Mouse (Mus musculus): ENCODE data around the gene Slc50a1.
A peak's percentile ranks its signal among the peaks of the same experiment; 100 is the strongest.

Slc50a1 gene

GRCm38 (mm10) chr3:89270051-89270755, at the start of gene Slc50a1:
Gene Slc50a1, minus strand, starts transcription at chr3:89270570.
- TF ChIP-seq GATA4 (IDR thresholded peaks at IDR 0.05; ENCODE audit: insufficient replicate concordance, low read length) = peak; percentile 8; the same call in 1 of the 2 replicates

- no peak for TF ChIP-seq GATA4 (IDR thresholded peaks at IDR 0.05; ENCODE audit: insufficient replicate concordance, low read length)
Observed at GRCm38 (mm10) chr3:89319591-89320350, 49.4 kb upstream of the Slc50a1 start.

GRCm38 (mm10) chr3:89318971-89319590, 48.7 kb upstream of the Slc50a1 start:
- no peak for TF ChIP-seq GATA4 (IDR thresholded peaks at IDR 0.05; ENCODE audit: insufficient replicate concordance, low read length)

- TF ChIP-seq GATA4 (IDR thresholded peaks at IDR 0.05; ENCODE audit: insufficient replicate concordance, low read length) = no peak
Observed at GRCm38 (mm10) chr3:89318316-89318715, 47.9 kb upstream of the Slc50a1 start.

- no peak for TF ChIP-seq GATA4 (IDR thresholded peaks at IDR 0.05; ENCODE audit: insufficient replicate concordance, low read length)
Observed at GRCm38 (mm10) chr3:89317246-89317645, 46.9 kb upstream of the Slc50a1 start.

- TF ChIP-seq GATA4 (IDR thresholded peaks at IDR 0.05; ENCODE audit: insufficient replicate concordance, low read length) = no peak
Observed at GRCm38 (mm10) chr3:89316833-89317232, 46.5 kb upstream of the Slc50a1 start.

- TF ChIP-seq GATA4 (IDR thresholded peaks at IDR 0.05; ENCODE audit: insufficient replicate concordance, low read length) = no peak
Observed at GRCm38 (mm10) chr3:89315930-89316831, 45.8 kb upstream of the Slc50a1 start.

GRCm38 (mm10) chr3:89315195-89315929, 45.0 kb upstream of the Slc50a1 start:
- no peak for TF ChIP-seq GATA4 (IDR thresholded peaks at IDR 0.05; ENCODE audit: insufficient replicate concordance, low read length)

- TF ChIP-seq GATA4 (IDR thresholded peaks at IDR 0.05; ENCODE audit: insufficient replicate concordance, low read length) = no peak
Observed at GRCm38 (mm10) chr3:89314791-89315190, 44.4 kb upstream of the Slc50a1 start.

GRCm38 (mm10) chr3:89314340-89314739, 44.0 kb upstream of the Slc50a1 start:
- no peak for TF ChIP-seq GATA4 (IDR thresholded peaks at IDR 0.05; ENCODE audit: insufficient replicate concordance, low read length)

- TF ChIP-seq GATA4 (IDR thresholded peaks at IDR 0.05; ENCODE audit: insufficient replicate concordance, low read length) = no peak; the same call in 1 of the 2 replicates
Observed at GRCm38 (mm10) chr3:89308089-89308488, 37.7 kb upstream of the Slc50a1 start.

GRCm38 (mm10) chr3:89305551-89306325, 35.4 kb upstream of the Slc50a1 start:
- no peak for TF ChIP-seq GATA4 (IDR thresholded peaks at IDR 0.05; ENCODE audit: insufficient replicate concordance, low read length)

- no peak for TF ChIP-seq GATA4 (IDR thresholded peaks at IDR 0.05; ENCODE audit: insufficient replicate concordance, low read length)
Observed at GRCm38 (mm10) chr3:89305105-89305504, 34.7 kb upstream of the Slc50a1 start.

Measured in liver, adult (tissue).